9 mouse cellular contexts compared by ENCODE assay signal in genomic region chr8:61549585-61549984, GRCm38 (mm10).
DNase-seq lines count a peak whose midpoint lies in the region; ATAC-seq and TF ChIP-seq lines count a peak whose summit lies in the region.
"Had no signal": no experiment of that assay in that cellular context is flagged by ENCODE, and none has a peak within 500 bp of the region (broad histone marks: within the 10 kb centered on the region; RNA-seq: fewer than 3 reads in every experiment).

No protein-coding gene starts in this region.

- H3K27me3 ChIP-seq in forebrain, embryonic 12.5 days: no peaks in the 10 kb centered on the region
- no peaks in the 10 kb centered on the region for H3K27me3 ChIP-seq in forebrain, embryonic 14.5 days (replicated peaks; ENCODE audit: control insufficient read depth, insufficient read depth, low read length)
- no peaks in the 10 kb centered on the region for H3K27me3 ChIP-seq in lung, embryonic 14.5 days (ENCODE audit: insufficient read depth, low read length)
- no peaks in the 10 kb centered on the region for H3K27me3 ChIP-seq in embryonic facial prominence, embryonic 11.5 days (ENCODE audit: control insufficient read depth, insufficient read depth, low read length)
- H3K27me3 ChIP-seq in midbrain, embryonic 12.5 days: no peaks in the 10 kb centered on the region

- H3K4me1 ChIP-seq in forebrain, embryonic 12.5 days: peaks cover 8% of the 10 kb centered on the region
- H3K4me1 ChIP-seq in forebrain, embryonic 14.5 days (ENCODE audit: control insufficient read depth, insufficient read depth, low read length): no peaks in the 10 kb centered on the region
- H3K4me1 ChIP-seq in lung, embryonic 14.5 days (ENCODE audit: insufficient read depth): no peaks in the 10 kb centered on the region
- H3K4me1 ChIP-seq in embryonic facial prominence, embryonic 11.5 days (ENCODE audit: control insufficient read depth, insufficient read depth, low read length): no peaks in the 10 kb centered on the region
- H3K4me1 ChIP-seq in midbrain, embryonic 12.5 days: peaks cover 6% of the 10 kb centered on the region; the same call in 1 of the 2 replicates

- no peak overlapping the region for H3K4me2 ChIP-seq in forebrain, embryonic 12.5 days
- H3K4me2 ChIP-seq in forebrain, embryonic 14.5 days (ENCODE audit: low read length): no peak overlapping the region
- H3K4me2 ChIP-seq in lung, embryonic 14.5 days: no peak overlapping the region
- H3K4me2 ChIP-seq in embryonic facial prominence, embryonic 11.5 days (ENCODE audit: low read depth, low read length): no peak overlapping the region
- no peak overlapping the region for H3K4me2 ChIP-seq in midbrain, embryonic 12.5 days (replicated peaks)

- H3K4me3 ChIP-seq in forebrain, embryonic 12.5 days (replicated peaks): no peak overlapping the region
- no peak overlapping the region for H3K4me3 ChIP-seq in forebrain, embryonic 14.5 days (ENCODE audit: low read depth, low read length)
- no peak overlapping the region for H3K4me3 ChIP-seq in lung, embryonic 14.5 days (ENCODE audit: low read depth, low read length)
- H3K4me3 ChIP-seq in embryonic facial prominence, embryonic 11.5 days (ENCODE audit: low read depth, low read length): no peak overlapping the region
- H3K4me3 ChIP-seq in midbrain, embryonic 12.5 days: no peak overlapping the region

- DNase-seq in forebrain, embryonic 14.5 days (ENCODE audit: low spot score): no peak
- DNase-seq in lung, embryonic 14.5 days: no peak
- DNase-seq in lung, adult 18-20 months: no peak
- no peak for DNase-seq in embryonic facial prominence, embryonic 11.5 days (ENCODE audit: low spot score)
- no peak for DNase-seq in cerebellum, adult 9-10 months
- DNase-seq: cerebellum, adult 2 months had no signal

- TF ChIP-seq CTCF in lung, embryonic 14.5 days (IDR thresholded peaks at IDR 0.05; ENCODE audit: low read depth): no peak

- peaks cover 26% of the 10 kb centered on the region for H3K36me3 ChIP-seq in forebrain, embryonic 12.5 days (replicated peaks)
- peaks cover 19% of the 10 kb centered on the region for H3K36me3 ChIP-seq in forebrain, embryonic 14.5 days (ENCODE audit: control insufficient read depth, insufficient read depth, low read length)
- H3K36me3 ChIP-seq in lung, embryonic 14.5 days (ENCODE audit: insufficient read depth): peaks cover 54% of the 10 kb centered on the region
- peaks cover 13% of the 10 kb centered on the region for H3K36me3 ChIP-seq in embryonic facial prominence, embryonic 11.5 days (replicated peaks; ENCODE audit: control insufficient read depth, insufficient read depth, low read depth, low read length)
- H3K36me3 ChIP-seq in midbrain, embryonic 12.5 days: peaks cover 36% of the 10 kb centered on the region

- 0 out of 2 replicates have a peak, but pooled peaks have one; percentile 41 for ATAC-seq in forebrain, embryonic 12.5 days (ENCODE audit: low FRiP score)
- ATAC-seq in forebrain, embryonic 14.5 days: no peak
- peak; percentile 34; the same call in 1 of the 2 replicates for ATAC-seq in lung, embryonic 14.5 days (ENCODE audit: insufficient read depth)
- 0 out of 2 replicates have a peak, but pooled peaks have one; percentile 26 for ATAC-seq in embryonic facial prominence, embryonic 11.5 days (replicated peaks; ENCODE audit: insufficient number of reproducible peaks, low FRiP score, low TSS enrichment, low read depth)
- ATAC-seq in midbrain, embryonic 12.5 days (ENCODE audit: low FRiP score, low read depth): 0 out of 2 replicates have a peak, but pooled peaks have one; percentile 23
- ATAC-seq in inflammation-experienced regulatory T-cells, adult 6 months: no peak

- H3K9ac ChIP-seq in forebrain, embryonic 12.5 days: no peak overlapping the region
- H3K9ac ChIP-seq in forebrain, embryonic 14.5 days (ENCODE audit: low read length): no peak overlapping the region
- no peak overlapping the region for H3K9ac ChIP-seq in lung, embryonic 14.5 days
- no peak overlapping the region for H3K9ac ChIP-seq in embryonic facial prominence, embryonic 11.5 days (replicated peaks; ENCODE audit: low read length)
- no peak overlapping the region for H3K9ac ChIP-seq in midbrain, embryonic 12.5 days (replicated peaks)

- H3K27ac ChIP-seq in forebrain, embryonic 12.5 days: no peak overlapping the region
- H3K27ac ChIP-seq in forebrain, embryonic 14.5 days (ENCODE audit: low read depth, low read length): no peak overlapping the region
- H3K27ac ChIP-seq in lung, embryonic 14.5 days (ENCODE audit: low read depth): no peak overlapping the region
- no peak overlapping the region for H3K27ac ChIP-seq in embryonic facial prominence, embryonic 11.5 days (replicated peaks; ENCODE audit: low read depth, low read length)
- no peak overlapping the region for H3K27ac ChIP-seq in midbrain, embryonic 12.5 days (replicated peaks)

- peaks cover 15% of the 10 kb centered on the region for H3K9me3 ChIP-seq in forebrain, embryonic 12.5 days
- H3K9me3 ChIP-seq in forebrain, embryonic 14.5 days (replicated peaks; ENCODE audit: control insufficient read depth, low read length): peaks cover 10% of the 10 kb centered on the region; the same call in 1 of the 2 replicates
- peaks cover 14% of the 10 kb centered on the region; the same call in 1 of the 2 replicates for H3K9me3 ChIP-seq in lung, embryonic 14.5 days (ENCODE audit: low read depth, low read length)
- H3K9me3 ChIP-seq in embryonic facial prominence, embryonic 11.5 days (replicated peaks; ENCODE audit: control insufficient read depth, low read length): no peaks in the 10 kb centered on the region
- peaks cover 15% of the 10 kb centered on the region for H3K9me3 ChIP-seq in midbrain, embryonic 12.5 days

- WGBS in forebrain, embryonic 12.5 days: 75% methylated on average over 39 of the region's 41 CpGs
- 83% methylated on average over 38 of the region's 41 CpGs for WGBS in forebrain, embryonic 14.5 days
- WGBS in lung, embryonic 14.5 days: 72% methylated on average over 38 of the region's 41 CpGs
- 55% methylated on average over 41 of the region's 41 CpGs for WGBS in embryonic facial prominence, embryonic 11.5 days
- 67% methylated on average over 38 of the region's 41 CpGs for WGBS in midbrain, embryonic 12.5 days

Comparison
In these comparisons a context has a peak if more than half of its experiments do, and no peak if none do; other contexts are left out.
1. ATAC-seq: peak in forebrain, embryonic 12.5 days (single experiment), lung, embryonic 14.5 days (single experiment), embryonic facial prominence, embryonic 11.5 days (single experiment) and midbrain, embryonic 12.5 days (single experiment); none in forebrain, embryonic 14.5 days (single experiment) and inflammation-experienced regulatory T-cells, adult 6 months (single experiment).